Mouse (Mus musculus) forebrain, embryonic 10.5 days (tissue): ENCODE results near the gene Oxtr. TPM values are rescaled to one million over a fixed set of nuclear protein-coding genes. Genes with fewer than 3 reads are reported as not detected.

Experiments used
- DNase-seq: peaks from one replicate; pipeline ENCODE4 v3.0.0-alpha.2; 2017; ENCODE audit warnings: low spot score; ENCODE audit errors: extremely low spot score
- H3K27ac ChIP-seq: fragments of 300-500 bp; sonication (generic); 2 replicates; pipeline ENCODE4 v1.5.1; 2016; ENCODE audit warnings: mild to moderate bottlenecking
- H3K27me3 ChIP-seq: fragments of 300-500 bp; sonication (generic); 2 replicates; pipeline ENCODE4 v1.6.1; 2016; ENCODE audit warnings: mild to moderate bottlenecking; ENCODE audit not compliant: poor library complexity, severe bottlenecking
- H3K36me3 ChIP-seq: fragments of 300-500 bp; sonication (generic); replicated peaks from 2 replicates; pipeline ENCODE4 v1.6.1; 2016; ENCODE audit warnings: mild to moderate bottlenecking, moderate library complexity
- H3K4me1 ChIP-seq: fragments of 300-500 bp; sonication (generic); 2 replicates; pipeline ENCODE4 v1.6.1; 2016
- H3K4me3 ChIP-seq: fragments of 300-500 bp; sonication (generic); 2 replicates; pipeline ENCODE4 v1.5.1; 2016; ENCODE audit warnings: mild to moderate bottlenecking, moderate library complexity
- H3K9me3 ChIP-seq: fragments of 300-500 bp; sonication (generic); 2 replicates; pipeline ENCODE4 v1.6.1; 2016; ENCODE audit warnings: mild to moderate bottlenecking, moderate library complexity
- WGBS: fragments of 180-500 bp; shearing (Covaris S2); methylation state at CpG from one replicate; pipeline ENCODE4 v1.1.7; 2016; 5-methylcytosine and 5-hydroxymethylcytosine counted together
- polyA plus RNA-seq: library from polyadenylated mRNA; unstranded; fragments of >200 nt; fragmentation: Nextera tagmentation; extraction: Ambion mirVana; gene quantifications from 2 replicates; pipeline ENCODE4 v1.2.1, GENCODE M21; 2016

Gene Oxtr
- polyA plus RNA-seq, 1 experiment from 2014 or later = 0.06 TPM

GRCm38 (mm10) chr6:112471644-112472043 is 18.1 kb downstream of the Oxtr start:
- WGBS = 91% methylated on average over 4 of the region's 4 CpGs
- Histone ChIP-seq H3K27ac (no peak overlapping the region), H3K4me1 (peaks cover 4% of the 10 kb centered on the region), H3K27me3 (no peaks in the 10 kb centered on the region), H3K36me3 (no peaks in the 10 kb centered on the region), H3K9me3 (no peaks in the 10 kb centered on the region), H3K4me3 (no peak overlapping the region)
- no peak for DNase-seq

GRCm38 (mm10) chr6:112466001-112466400 is 23.7 kb downstream of the Oxtr start:
- H3K9me3 ChIP-seq = no peaks in the 10 kb centered on the region
- H3K4me3 ChIP-seq = no peak overlapping the region
- peaks cover 4% of the 10 kb centered on the region for H3K4me1 ChIP-seq
- H3K27ac ChIP-seq = no peak overlapping the region
- H3K27me3 ChIP-seq = no peaks in the 10 kb centered on the region
- no peaks in the 10 kb centered on the region for H3K36me3 ChIP-seq
- no peak for DNase-seq

DNA sequence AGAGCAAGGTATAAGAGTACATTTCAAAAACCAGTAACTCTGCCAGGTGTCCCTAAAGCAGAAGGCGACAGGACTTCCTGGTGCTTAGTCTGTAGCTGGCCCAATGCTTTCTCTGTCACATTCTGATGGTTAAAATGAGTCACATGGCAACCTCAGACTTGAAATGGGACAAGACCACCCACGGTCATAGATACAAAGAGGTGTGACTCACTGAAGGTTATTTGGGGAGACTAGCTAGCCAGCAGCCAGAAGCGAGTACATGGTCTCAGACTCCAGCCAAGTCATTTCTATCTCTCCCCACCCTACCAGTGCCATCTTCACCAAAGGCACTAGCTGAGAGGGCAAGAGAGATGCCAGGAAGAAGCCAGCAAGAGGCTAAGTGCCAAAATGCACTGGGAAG is 24.3 kb downstream of the Oxtr start:
- DNase-seq = no peak
- Histone ChIP-seq H3K36me3 (no peaks in the 10 kb centered on the region), H3K4me3 (no peak overlapping the region), H3K27me3 (no peaks in the 10 kb centered on the region), H3K27ac (no peak overlapping the region), H3K4me1 (peaks cover 4% of the 10 kb centered on the region), H3K9me3 (no peaks in the 10 kb centered on the region)
- WGBS = 80% methylated on average over 3 of the region's 3 CpGs

DNA sequence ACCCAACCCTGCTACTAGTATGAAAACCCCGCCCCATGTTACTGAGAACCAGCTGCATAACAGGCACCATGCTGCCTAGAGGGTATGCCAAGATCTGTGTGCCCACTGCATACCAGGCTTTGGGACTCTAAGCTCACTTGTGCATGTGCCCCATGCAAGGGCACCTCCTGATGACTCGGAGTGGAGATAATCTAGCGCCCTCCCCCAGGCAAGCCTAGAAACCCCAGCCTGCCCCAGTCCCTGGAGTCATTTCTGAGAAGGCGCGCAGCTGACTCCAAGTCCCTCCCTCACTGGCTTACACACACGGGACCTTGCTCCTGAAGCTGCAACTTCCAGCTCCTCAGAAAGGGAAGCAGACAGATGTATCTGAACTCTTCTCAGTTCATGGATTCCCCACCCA is 26.4 kb downstream of the Oxtr start:
- Histone ChIP-seq H3K4me3 (no peak overlapping the region), H3K9me3 (no peaks in the 10 kb centered on the region), H3K36me3 (no peaks in the 10 kb centered on the region), H3K4me1 (no peaks in the 10 kb centered on the region), H3K27me3 (no peaks in the 10 kb centered on the region), H3K27ac (no peak overlapping the region)
- 92% methylated on average over 6 of the region's 6 CpGs for WGBS
- no peak for DNase-seq

GRCm38 (mm10) chr6:112461459-112461858 is 28.3 kb downstream of the Oxtr start:
- Histone ChIP-seq H3K4me1 (no peaks in the 10 kb centered on the region), H3K27me3 (no peaks in the 10 kb centered on the region), H3K27ac (no peak overlapping the region), H3K4me3 (no peak overlapping the region), H3K36me3 (no peaks in the 10 kb centered on the region), H3K9me3 (no peaks in the 10 kb centered on the region)
- WGBS = 86% methylated on average over 5 of the region's 5 CpGs
- DNase-seq = no peak

DNA sequence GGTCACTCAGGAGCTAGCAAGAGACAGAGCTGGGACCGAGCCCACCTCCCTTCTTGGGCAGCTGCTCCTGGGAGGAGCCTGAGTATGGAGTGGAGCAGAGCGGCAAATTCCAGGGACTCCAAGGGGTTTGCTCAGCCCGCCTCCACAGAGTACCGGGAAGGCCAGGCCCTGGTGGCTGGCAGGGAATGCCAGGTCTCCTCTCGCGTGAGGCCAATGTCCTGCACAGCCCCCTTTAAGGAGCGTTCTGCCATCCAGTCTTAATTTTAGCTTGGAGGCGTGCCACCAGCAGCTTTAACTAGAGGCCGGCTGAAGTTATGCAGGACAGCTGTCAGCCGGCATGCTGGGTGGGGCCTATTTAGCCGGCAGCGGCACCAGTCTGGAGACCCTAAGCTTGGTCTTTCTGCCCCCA is 30.4 kb downstream of the Oxtr start, which contains the start of gene Cav3:
Gene Cav3, plus strand, starts transcription at position 165 of the 409 bp plus-strand sequence.
- Histone ChIP-seq H3K27ac (no peak within 1 kb of the TSS), H3K27me3 (no peaks in the 10 kb centered on the region), H3K4me1 (no peaks in the 10 kb centered on the region), H3K4me3 (no peak within 1 kb of the TSS), H3K36me3 (no peaks in the 10 kb centered on the region), H3K9me3 (no peaks in the 10 kb centered on the region)
- DNase-seq = no peak
- WGBS = 90% methylated on average over 12 of the region's 12 CpGs

- no peak for DNase-seq
- 88% methylated on average over 3 of the region's 3 CpGs for WGBS
- Histone ChIP-seq H3K27me3 (no peaks in the 10 kb centered on the region), H3K4me1 (peaks cover 7% of the 10 kb centered on the region; the same call in 1 of the 2 replicates), H3K4me3 (no peak overlapping the region), H3K27ac (no peak overlapping the region), H3K36me3 (no peaks in the 10 kb centered on the region), H3K9me3 (no peaks in the 10 kb centered on the region)
Observed at GRCm38 (mm10) chr6:112445675-112446074, 44.1 kb downstream of the Oxtr start.

DNA sequence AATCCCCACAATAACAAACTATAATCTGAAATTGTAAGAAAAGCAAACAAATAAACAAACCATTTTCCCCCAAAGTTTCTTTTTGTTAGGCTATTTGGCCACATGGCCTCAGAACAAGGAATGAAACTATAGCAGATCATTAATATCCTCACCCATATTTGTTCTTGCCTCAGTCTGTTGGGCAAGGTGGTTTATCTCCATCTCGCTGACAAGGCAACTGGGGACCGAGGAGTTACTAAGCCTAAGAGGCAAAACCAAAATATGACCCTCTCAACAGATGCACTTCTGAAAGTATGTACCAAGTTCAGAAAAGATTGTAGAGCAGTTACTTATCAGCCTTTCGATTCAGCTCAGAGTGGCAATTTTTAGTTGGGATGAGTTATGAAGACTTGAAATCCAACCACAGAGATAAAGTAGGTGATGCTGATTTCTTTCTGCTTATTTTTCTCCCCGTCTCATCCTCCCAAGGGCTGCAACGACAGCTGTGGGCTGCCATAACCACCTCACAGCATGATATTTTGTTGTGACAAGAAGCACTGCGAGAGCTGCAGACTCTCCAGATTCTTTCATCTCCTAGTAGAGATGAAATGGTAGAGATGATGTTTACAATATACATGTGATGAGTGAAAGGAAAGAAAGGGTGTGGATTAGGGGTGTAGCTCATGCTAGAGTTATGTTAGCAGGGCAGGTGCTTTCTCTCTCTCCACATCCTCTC is 63.6 kb downstream of the Oxtr start:
- Histone ChIP-seq H3K9me3 (no peaks in the 10 kb centered on the region), H3K27me3 (no peaks in the 10 kb centered on the region), H3K27ac (no peak overlapping the region), H3K4me1 (no peaks in the 10 kb centered on the region), H3K4me3 (no peak overlapping the region), H3K36me3 (no peaks in the 10 kb centered on the region)
- DNase-seq = no peak
- WGBS = 79% methylated on average over 6 of the region's 6 CpGs

GRCm38 (mm10) chr6:112423746-112424501 is 65.8 kb downstream of the Oxtr start:
- H3K36me3 ChIP-seq = no peaks in the 10 kb centered on the region
- 93% methylated on average over 8 of the region's 8 CpGs for WGBS
- no peak overlapping the region for H3K4me3 ChIP-seq

More at GRCm38 (mm10) chr6:112423746-112424501, 65.8 kb downstream of the Oxtr start:
- Histone ChIP-seq H3K9me3 (no peaks in the 10 kb centered on the region), H3K4me1 (no peaks in the 10 kb centered on the region), H3K27me3 (no peaks in the 10 kb centered on the region), H3K27ac (no peak overlapping the region)
- DNase-seq = no peak

Other genes starting within 250 kb of the Oxtr start
- 1.1 and 2.3 TPM in 2 replicates for gene Lmcd1, start 216.2 kb downstream of the Oxtr start, polyA plus RNA-seq
- gene Ssu2, start 101.9 kb downstream of the Oxtr start, polyA plus RNA-seq = 0.14 and 0.55 TPM in 2 replicates
- gene Cav3, start 30.4 kb downstream of the Oxtr start, polyA plus RNA-seq = not detected in 2 replicates
- gene Rad18, start 206.7 kb upstream of the Oxtr start, polyA plus RNA-seq = 64.2 and 65.6 TPM in 2 replicates